Mouse (Mus musculus): ENCODE data around the gene Gm13279. TPM values are rescaled to one million over a fixed set of nuclear protein-coding genes. Genes with fewer than 3 reads are reported as not detected.
"Not testable (repeated sequence)": the region's sequence is repeated elsewhere in the genome, so short reads cannot be mapped to it uniquely, and the experiment has no call there.

Gene Gm13279
- polyA plus RNA-seq, 1 experiment from 2014 or later: not detected

- peak overlapping the region; percentile 41 for H3K4me2 ChIP-seq (replicated peaks; ENCODE audit: low read depth)
- not testable (repeated sequence) for H3K9me3 ChIP-seq (ENCODE audit: control insufficient read depth, low read length); H3K9ac ChIP-seq (ENCODE audit: low read length); ATAC-seq (ENCODE audit: low FRiP score, low TSS enrichment); H3K36me3 ChIP-seq (ENCODE audit: control insufficient read depth, insufficient read depth, low read length); H3K4me1 ChIP-seq (replicated peaks; ENCODE audit: control insufficient read depth, insufficient read depth); H3K27me3 ChIP-seq (ENCODE audit: control insufficient read depth, insufficient read depth, low read length)
- peak; percentile 79 for DNase-seq (ENCODE audit: low spot score)
- peak; percentile 71 for TF ChIP-seq CTCF (IDR thresholded peaks at IDR 0.05; ENCODE audit: low read depth)
- under 1% methylated on average over 21 of the region's 28 CpGs for WGBS
- 0 out of 2 replicates have a peak overlapping the region, but pooled peaks have one; percentile 24 for H3K27ac ChIP-seq (replicated peaks)
- H3K4me3 ChIP-seq (ENCODE audit: low read depth, low read length): peak overlapping the region; percentile 31
Measured at GRCm38 (mm10) chr4:88760431-88760830, 36.8 kb upstream of the Gm13279 start.

- TF ChIP-seq CTCF (IDR thresholded peaks at IDR 0.05; ENCODE audit: low read depth): peak; percentile 16; the same call in 1 of the 2 replicates
- not testable (repeated sequence) for H3K9me3 ChIP-seq (ENCODE audit: control insufficient read depth, low read length); H3K27ac ChIP-seq (replicated peaks); H3K36me3 ChIP-seq (ENCODE audit: control insufficient read depth, insufficient read depth, low read length); DNase-seq (ENCODE audit: low spot score); H3K4me2 ChIP-seq (replicated peaks; ENCODE audit: low read depth); ATAC-seq (ENCODE audit: low FRiP score, low TSS enrichment); H3K4me3 ChIP-seq (ENCODE audit: low read depth, low read length); H3K27me3 ChIP-seq (ENCODE audit: control insufficient read depth, insufficient read depth, low read length); H3K4me1 ChIP-seq (replicated peaks; ENCODE audit: control insufficient read depth, insufficient read depth); H3K9ac ChIP-seq (ENCODE audit: low read length)
- WGBS: 60% methylated on average over 6 of the region's 8 CpGs
Measured at GRCm38 (mm10) chr4:88761776-88762175, 35.4 kb upstream of the Gm13279 start.

GRCm38 (mm10) chr4:88762341-88762740, 34.9 kb upstream of the Gm13279 start:
- ATAC-seq (ENCODE audit: low FRiP score, low TSS enrichment); DNase-seq (ENCODE audit: low spot score): not testable (repeated sequence)
- 51% methylated on average over 8 of the region's 9 CpGs for WGBS

GRCm38 (mm10) chr4:88763384-88764018, 33.7 kb upstream of the Gm13279 start:
- H3K27me3 ChIP-seq (ENCODE audit: control insufficient read depth, insufficient read depth, low read length); H3K36me3 ChIP-seq (ENCODE audit: control insufficient read depth, insufficient read depth, low read length); H3K4me1 ChIP-seq (replicated peaks; ENCODE audit: control insufficient read depth, insufficient read depth); H3K27ac ChIP-seq (replicated peaks); H3K9ac ChIP-seq (ENCODE audit: low read length); ATAC-seq (ENCODE audit: low FRiP score, low TSS enrichment); H3K9me3 ChIP-seq (ENCODE audit: control insufficient read depth, low read length): not testable (repeated sequence)
- peak; percentile 70 for DNase-seq (ENCODE audit: low spot score)
- 2% methylated on average over 17 of the region's 42 CpGs for WGBS
- 0 out of 2 replicates have a peak overlapping the region, but pooled peaks have one; percentile 13 for H3K4me3 ChIP-seq (ENCODE audit: low read depth, low read length)
- H3K4me2 ChIP-seq (replicated peaks; ENCODE audit: low read depth): peak overlapping the region; percentile 35; the same call in 1 of the 2 replicates
- TF ChIP-seq CTCF (IDR thresholded peaks at IDR 0.05; ENCODE audit: low read depth): peak; percentile 67

More at GRCm38 (mm10) chr4:88762341-88762740, 34.9 kb upstream of the Gm13279 start:
- not testable (repeated sequence) for H3K36me3 ChIP-seq (ENCODE audit: control insufficient read depth, insufficient read depth, low read length); H3K27ac ChIP-seq (replicated peaks); H3K9me3 ChIP-seq (ENCODE audit: control insufficient read depth, low read length); H3K4me1 ChIP-seq (replicated peaks; ENCODE audit: control insufficient read depth, insufficient read depth); H3K9ac ChIP-seq (ENCODE audit: low read length); H3K27me3 ChIP-seq (ENCODE audit: control insufficient read depth, insufficient read depth, low read length); H3K4me3 ChIP-seq (ENCODE audit: low read depth, low read length); H3K4me2 ChIP-seq (replicated peaks; ENCODE audit: low read depth)

- not testable (repeated sequence) for DNase-seq (ENCODE audit: low spot score); ATAC-seq (ENCODE audit: low FRiP score, low TSS enrichment); H3K4me2 ChIP-seq (replicated peaks; ENCODE audit: low read depth); H3K9me3 ChIP-seq (ENCODE audit: control insufficient read depth, low read length); H3K27me3 ChIP-seq (ENCODE audit: control insufficient read depth, insufficient read depth, low read length); H3K27ac ChIP-seq (replicated peaks); H3K9ac ChIP-seq (ENCODE audit: low read length); H3K4me1 ChIP-seq (replicated peaks; ENCODE audit: control insufficient read depth, insufficient read depth); H3K36me3 ChIP-seq (ENCODE audit: control insufficient read depth, insufficient read depth, low read length); H3K4me3 ChIP-seq (ENCODE audit: low read depth, low read length)
- no CpG with 5 or more reads among the region's 32 CpGs for WGBS
Measured at GRCm38 (mm10) chr4:88773534-88773933, 23.7 kb upstream of the Gm13279 start, which contains the start of gene Gm13290. Gene Gm13290, plus strand, starts transcription at chr4:88773834.

GRCm38 (mm10) chr4:88776622-88777021, 20.6 kb upstream of the Gm13279 start, which contains the start of gene Gm13289:
Gene Gm13289, plus strand, starts transcription at chr4:88776922.
- DNase-seq (ENCODE audit: low spot score); ATAC-seq (ENCODE audit: low FRiP score, low TSS enrichment); H3K27ac ChIP-seq (replicated peaks); H3K36me3 ChIP-seq (ENCODE audit: control insufficient read depth, insufficient read depth, low read length); H3K9ac ChIP-seq (ENCODE audit: low read length); H3K4me1 ChIP-seq (replicated peaks; ENCODE audit: control insufficient read depth, insufficient read depth); H3K9me3 ChIP-seq (ENCODE audit: control insufficient read depth, low read length); H3K4me3 ChIP-seq (ENCODE audit: low read depth, low read length); H3K4me2 ChIP-seq (replicated peaks; ENCODE audit: low read depth); H3K27me3 ChIP-seq (ENCODE audit: control insufficient read depth, insufficient read depth, low read length): not testable (repeated sequence)
- WGBS: no CpG with 5 or more reads among the region's 29 CpGs

- not testable (repeated sequence) for H3K36me3 ChIP-seq (ENCODE audit: control insufficient read depth, insufficient read depth, low read length); H3K4me2 ChIP-seq (replicated peaks; ENCODE audit: low read depth); ATAC-seq (ENCODE audit: low FRiP score, low TSS enrichment); H3K4me3 ChIP-seq (ENCODE audit: low read depth, low read length); H3K9ac ChIP-seq (ENCODE audit: low read length); H3K27me3 ChIP-seq (ENCODE audit: control insufficient read depth, insufficient read depth, low read length); H3K9me3 ChIP-seq (ENCODE audit: control insufficient read depth, low read length); DNase-seq (ENCODE audit: low spot score); H3K27ac ChIP-seq (replicated peaks); H3K4me1 ChIP-seq (replicated peaks; ENCODE audit: control insufficient read depth, insufficient read depth)
- WGBS: no CpG with 5 or more reads among the region's 29 CpGs
Measured at GRCm38 (mm10) chr4:88779550-88779949, 17.6 kb upstream of the Gm13279 start, which contains the start of gene Gm13272. Gene Gm13272, plus strand, starts transcription at chr4:88779850.

GRCm38 (mm10) chr4:88780320-88780719, 16.9 kb upstream of the Gm13279 start:
- WGBS: 46% methylated on average over 15 of the region's 18 CpGs
- not testable (repeated sequence) for H3K4me3 ChIP-seq (ENCODE audit: low read depth, low read length); DNase-seq (ENCODE audit: low spot score); H3K27ac ChIP-seq (replicated peaks); H3K9me3 ChIP-seq (ENCODE audit: control insufficient read depth, low read length); H3K36me3 ChIP-seq (ENCODE audit: control insufficient read depth, insufficient read depth, low read length); H3K27me3 ChIP-seq (ENCODE audit: control insufficient read depth, insufficient read depth, low read length); ATAC-seq (ENCODE audit: low FRiP score, low TSS enrichment); H3K4me2 ChIP-seq (replicated peaks; ENCODE audit: low read depth); H3K9ac ChIP-seq (ENCODE audit: low read length); H3K4me1 ChIP-seq (replicated peaks; ENCODE audit: control insufficient read depth, insufficient read depth)

- not testable (repeated sequence) for H3K9me3 ChIP-seq (ENCODE audit: control insufficient read depth, low read length); DNase-seq (ENCODE audit: low spot score); H3K27ac ChIP-seq (replicated peaks); H3K4me1 ChIP-seq (replicated peaks; ENCODE audit: control insufficient read depth, insufficient read depth); H3K36me3 ChIP-seq (ENCODE audit: control insufficient read depth, insufficient read depth, low read length); H3K4me3 ChIP-seq (ENCODE audit: low read depth, low read length); H3K9ac ChIP-seq (ENCODE audit: low read length); ATAC-seq (ENCODE audit: low FRiP score, low TSS enrichment); H3K27me3 ChIP-seq (ENCODE audit: control insufficient read depth, insufficient read depth, low read length)
- 32% methylated on average over 4 of the region's 7 CpGs for WGBS
- 0 out of 2 replicates have a peak within 1 kb of the TSS, but pooled peaks have one; percentile 29 for H3K4me2 ChIP-seq (replicated peaks; ENCODE audit: low read depth)
Measured at GRCm38 (mm10) chr4:88781831-88782230, 15.4 kb upstream of the Gm13279 start, which contains the start of gene Ifnz. Gene Ifnz, plus strand, starts transcription at chr4:88782131.

All from stomach, postnatal 0 days (tissue).